Mouse (Mus musculus): ENCODE measurements at regions not wholly inside any gene's neighbourhood (a gene's known extent, or its start where the extent isn't known, plus 50 kb on each side); places are given as distances from the start of the nearest gene placed in this dataset.

GRCm38 (mm10) chr17:16247681-16248080 is 416.8 kb upstream of the Rgmb start:
- H3K4me2 ChIP-seq (ENCODE audit: low read length), result no peak overlapping the region
- no peaks in the 10 kb centered on the region for H3K4me1 ChIP-seq (replicated peaks; ENCODE audit: control insufficient read depth, insufficient read depth, low read length)
- no peak overlapping the region for H3K27ac ChIP-seq (ENCODE audit: low read depth)
- WGBS, result 90% methylated on average over 3 of the region's 3 CpGs
- no peaks in the 10 kb centered on the region for H3K36me3 ChIP-seq (ENCODE audit: control insufficient read depth, insufficient read depth, low read length)
- H3K9me3 ChIP-seq (ENCODE audit: control insufficient read depth, low read length), result no peaks in the 10 kb centered on the region
- DNase-seq (ENCODE audit: low spot score) (no peak), ATAC-seq (replicated peaks; ENCODE audit: low FRiP score, low TSS enrichment, low read depth) (no peak)
- no peak overlapping the region for H3K9ac ChIP-seq (ENCODE audit: low read length)
- H3K27me3 ChIP-seq (replicated peaks; ENCODE audit: control insufficient read depth, insufficient read depth, low read length), result no peaks in the 10 kb centered on the region
- no peak overlapping the region for H3K4me3 ChIP-seq (ENCODE audit: low read depth, low read length)

GRCm38 (mm10) chr17:16221253-16221652 is 390.4 kb upstream of the Rgmb start:
- no peak overlapping the region for H3K9ac ChIP-seq (ENCODE audit: low read length)
- WGBS, result 85% methylated on average over 2 of the region's 2 CpGs
- no peaks in the 10 kb centered on the region for H3K9me3 ChIP-seq (ENCODE audit: control insufficient read depth, low read length)
- DNase-seq (ENCODE audit: low spot score), result no peak
- H3K27me3 ChIP-seq (replicated peaks; ENCODE audit: control insufficient read depth, insufficient read depth, low read length), result no peaks in the 10 kb centered on the region
- no peak overlapping the region for H3K4me2 ChIP-seq (ENCODE audit: low read length)
- no peak for ATAC-seq (replicated peaks; ENCODE audit: low FRiP score, low TSS enrichment, low read depth)
- H3K27ac ChIP-seq (ENCODE audit: low read depth), result no peak overlapping the region
- H3K36me3 ChIP-seq (ENCODE audit: control insufficient read depth, insufficient read depth, low read length), result no peaks in the 10 kb centered on the region
- no peak overlapping the region for H3K4me3 ChIP-seq (ENCODE audit: low read depth, low read length)
- H3K4me1 ChIP-seq (replicated peaks; ENCODE audit: control insufficient read depth, insufficient read depth, low read length), result no peaks in the 10 kb centered on the region

- no peak overlapping the region for H3K27ac ChIP-seq (ENCODE audit: low read depth)
- no peak overlapping the region for H3K4me2 ChIP-seq (ENCODE audit: low read length)
- H3K36me3 ChIP-seq (ENCODE audit: control insufficient read depth, insufficient read depth, low read length), result no peaks in the 10 kb centered on the region
- no peak overlapping the region for H3K4me3 ChIP-seq (ENCODE audit: low read depth, low read length)
- 88% methylated on average over 13 of the region's 13 CpGs for WGBS
- no peaks in the 10 kb centered on the region for H3K9me3 ChIP-seq (ENCODE audit: control insufficient read depth, low read length)
- DNase-seq (ENCODE audit: low spot score) (no peak), ATAC-seq (replicated peaks; ENCODE audit: low FRiP score, low TSS enrichment, low read depth) (no peak)
- H3K27me3 ChIP-seq (replicated peaks; ENCODE audit: control insufficient read depth, insufficient read depth, low read length), result no peaks in the 10 kb centered on the region
- no peak overlapping the region for H3K9ac ChIP-seq (ENCODE audit: low read length)
- no peaks in the 10 kb centered on the region for H3K4me1 ChIP-seq (replicated peaks; ENCODE audit: control insufficient read depth, insufficient read depth, low read length)
Observed at GRCm38 (mm10) chr17:16219675-16220566, 389.1 kb upstream of the Rgmb start.

GRCm38 (mm10) chr17:16218623-16219022 is 387.8 kb upstream of the Rgmb start:
- no peak overlapping the region for H3K9ac ChIP-seq (ENCODE audit: low read length)
- WGBS, result 40% methylated on average over 2 of the region's 2 CpGs
- H3K27me3 ChIP-seq (replicated peaks; ENCODE audit: control insufficient read depth, insufficient read depth, low read length), result no peaks in the 10 kb centered on the region
- no peaks in the 10 kb centered on the region for H3K4me1 ChIP-seq (replicated peaks; ENCODE audit: control insufficient read depth, insufficient read depth, low read length)
- H3K4me2 ChIP-seq (ENCODE audit: low read length), result no peak overlapping the region
- DNase-seq (ENCODE audit: low spot score) (peak; percentile 52), ATAC-seq (replicated peaks; ENCODE audit: low FRiP score, low TSS enrichment, low read depth) (no peak)
- H3K9me3 ChIP-seq (ENCODE audit: control insufficient read depth, low read length), result no peaks in the 10 kb centered on the region
- no peak overlapping the region for H3K27ac ChIP-seq (ENCODE audit: low read depth)
- H3K4me3 ChIP-seq (ENCODE audit: low read depth, low read length), result no peak overlapping the region
- no peaks in the 10 kb centered on the region for H3K36me3 ChIP-seq (ENCODE audit: control insufficient read depth, insufficient read depth, low read length)

GRCm38 (mm10) chr17:16216796-16217195 is 386.0 kb upstream of the Rgmb start:
- no peak for DNase-seq (ENCODE audit: low spot score)
- no peak for ATAC-seq (replicated peaks; ENCODE audit: low FRiP score, low TSS enrichment, low read depth)
- WGBS, result 82% methylated on average over 2 of the region's 2 CpGs

GRCm38 (mm10) chr17:16193636-16194035 is 362.8 kb upstream of the Rgmb start:
- Histone ChIP-seq H3K27ac (ENCODE audit: low read depth) (no peak overlapping the region), H3K4me1 (replicated peaks; ENCODE audit: control insufficient read depth, insufficient read depth, low read length) (0 out of 2 replicates have a peak, but pooled peaks cover 4% of the 10 kb centered on the region), H3K9me3 (ENCODE audit: control insufficient read depth, low read length) (no peaks in the 10 kb centered on the region), H3K4me2 (ENCODE audit: low read length) (no peak overlapping the region), H3K4me3 (ENCODE audit: low read depth, low read length) (no peak overlapping the region), H3K27me3 (replicated peaks; ENCODE audit: control insufficient read depth, insufficient read depth, low read length) (0 out of 2 replicates have a peak, but pooled peaks cover 3% of the 10 kb centered on the region), H3K9ac (ENCODE audit: low read length) (no peak overlapping the region), H3K36me3 (ENCODE audit: control insufficient read depth, insufficient read depth, low read length) (no peaks in the 10 kb centered on the region)
- WGBS, result 31% methylated on average over 1 of the region's 1 CpGs
- no peak for ATAC-seq (replicated peaks; ENCODE audit: low FRiP score, low TSS enrichment, low read depth)
- DNase-seq (ENCODE audit: low spot score), result no peak

More at GRCm38 (mm10) chr17:16216796-16217195, 386.0 kb upstream of the Rgmb start:
- H3K4me2 ChIP-seq (ENCODE audit: low read length), result no peak overlapping the region
- H3K27me3 ChIP-seq (replicated peaks; ENCODE audit: control insufficient read depth, insufficient read depth, low read length), result no peaks in the 10 kb centered on the region
- H3K27ac ChIP-seq (ENCODE audit: low read depth), result no peak overlapping the region
- no peaks in the 10 kb centered on the region for H3K9me3 ChIP-seq (ENCODE audit: control insufficient read depth, low read length)
- no peak overlapping the region for H3K4me3 ChIP-seq (ENCODE audit: low read depth, low read length)
- H3K9ac ChIP-seq (ENCODE audit: low read length), result no peak overlapping the region
- no peaks in the 10 kb centered on the region for H3K36me3 ChIP-seq (ENCODE audit: control insufficient read depth, insufficient read depth, low read length)
- no peaks in the 10 kb centered on the region for H3K4me1 ChIP-seq (replicated peaks; ENCODE audit: control insufficient read depth, insufficient read depth, low read length)

GRCm38 (mm10) chr17:16180856-16181255 is 350.0 kb upstream of the Rgmb start:
- Histone ChIP-seq H3K27me3 (replicated peaks; ENCODE audit: control insufficient read depth, insufficient read depth, low read length) (no peaks in the 10 kb centered on the region), H3K9ac (ENCODE audit: low read length) (no peak overlapping the region), H3K27ac (ENCODE audit: low read depth) (no peak overlapping the region), H3K4me1 (replicated peaks; ENCODE audit: control insufficient read depth, insufficient read depth, low read length) (0 out of 2 replicates have a peak, but pooled peaks cover 2% of the 10 kb centered on the region), H3K9me3 (ENCODE audit: control insufficient read depth, low read length) (no peaks in the 10 kb centered on the region), H3K4me2 (ENCODE audit: low read length) (no peak overlapping the region), H3K4me3 (ENCODE audit: low read depth, low read length) (no peak overlapping the region), H3K36me3 (ENCODE audit: control insufficient read depth, insufficient read depth, low read length) (no peaks in the 10 kb centered on the region)
- no peak for ATAC-seq (replicated peaks; ENCODE audit: low FRiP score, low TSS enrichment, low read depth)
- WGBS, result 98% methylated on average over 1 of the region's 1 CpGs
- no peak for DNase-seq (ENCODE audit: low spot score)

GRCm38 (mm10) chr17:16178102-16178501 is 347.3 kb upstream of the Rgmb start:
- Histone ChIP-seq H3K36me3 (ENCODE audit: control insufficient read depth, insufficient read depth, low read length) (no peaks in the 10 kb centered on the region), H3K9me3 (ENCODE audit: control insufficient read depth, low read length) (no peaks in the 10 kb centered on the region), H3K4me1 (replicated peaks; ENCODE audit: control insufficient read depth, insufficient read depth, low read length) (0 out of 2 replicates have a peak, but pooled peaks cover 2% of the 10 kb centered on the region), H3K4me2 (ENCODE audit: low read length) (no peak overlapping the region), H3K4me3 (ENCODE audit: low read depth, low read length) (no peak overlapping the region), H3K9ac (ENCODE audit: low read length) (no peak overlapping the region), H3K27ac (ENCODE audit: low read depth) (no peak overlapping the region), H3K27me3 (replicated peaks; ENCODE audit: control insufficient read depth, insufficient read depth, low read length) (no peaks in the 10 kb centered on the region)
- ATAC-seq (replicated peaks; ENCODE audit: low FRiP score, low TSS enrichment, low read depth), result 0 out of 2 replicates have a peak, but pooled peaks have one; percentile 21
- 28% methylated on average over 2 of the region's 2 CpGs for WGBS
- DNase-seq (ENCODE audit: low spot score), result no peak
